Mouse (Mus musculus) forebrain, postnatal 0 days (tissue): ENCODE results near the gene Casp6. TPM values are rescaled to one million over a fixed set of nuclear protein-coding genes. Genes with fewer than 3 reads are reported as not detected.
A peak's percentile ranks its signal among the peaks of the same experiment; 100 is the strongest.

Experiments
- ATAC-seq: fragments of 200-750 bp; cut with Nextera tagmentation; 2 replicates; pipeline ENCODE4 v1.8.0; 2017; ENCODE audit warnings: mild to moderate bottlenecking, moderate library complexity
- DNase-seq: peaks from one replicate; pipeline ENCODE4 v3.0.0-alpha.2; 2015
- H3K27ac ChIP-seq: fragments of 300-500 bp; sonication (generic); 2 replicates; pipeline ENCODE4 v1.5.1; 2014; ENCODE audit warnings: low read depth, mild to moderate bottlenecking, antibody characterized with exemption, low read length, moderate library complexity, mixed read lengths
- H3K27me3 ChIP-seq: fragments of 300-500 bp; sonication (generic); 2 replicates; pipeline ENCODE4 v1.6.1; 2014; ENCODE audit warnings: mild to moderate bottlenecking, low read length, mixed read lengths; ENCODE audit not compliant: insufficient read depth
- H3K36me3 ChIP-seq: fragments of 300-500 bp; sonication (generic); 2 replicates; pipeline ENCODE4 v1.6.1; 2014; ENCODE audit warnings: mild to moderate bottlenecking, moderate library complexity; ENCODE audit not compliant: insufficient read depth
- H3K4me1 ChIP-seq: fragments of 300-500 bp; sonication (generic); 2 replicates; pipeline ENCODE4 v1.6.1; 2014; ENCODE audit warnings: antibody characterized with exemption; ENCODE audit not compliant: insufficient read depth
- H3K4me2 ChIP-seq: fragments of 300-500 bp; sonication (generic); 2 replicates; pipeline ENCODE4 v1.6.1; 2014; ENCODE audit warnings: low read depth, mild to moderate bottlenecking, moderate library complexity
- H3K4me3 ChIP-seq: fragments of 300-500 bp; sonication (generic); 2 replicates; pipeline ENCODE4 v1.5.1; 2014; ENCODE audit warnings: low read depth, low read length, mixed read lengths
- H3K9ac ChIP-seq: fragments of 300-500 bp; sonication (generic); 2 replicates; pipeline ENCODE4 v1.6.1; 2014; ENCODE audit warnings: mild to moderate bottlenecking
- H3K9me3 ChIP-seq: fragments of 300-500 bp; sonication (generic); 2 replicates; pipeline ENCODE4 v1.6.1; 2016; ENCODE audit warnings: low read length
- CTCF ChIP-seq: sonication (generic); IDR thresholded peaks from 2 replicates; pipeline ENCODE4 v1.5.1; 2016; ENCODE audit warnings: antibody characterized with exemption, control low read depth, low read depth
- WGBS: fragments of 180-500 bp; shearing (Covaris S2); extraction: QIAGEN DNeasy Blood & Tissue Kit; methylation state at CpG from one replicate; pipeline ENCODE4 v1.1.7; 2014; 5-methylcytosine and 5-hydroxymethylcytosine counted together
- polyA plus RNA-seq: library from polyadenylated mRNA; unstranded; fragments of >200 nt; fragmentation: Nextera tagmentation; extraction: Ambion mirVana; gene quantifications from 2 replicates; pipeline ENCODE4 v1.2.1, GENCODE M21; 2015
- total RNA-seq: library from RNA; depleted of rRNA; stranded (reverse); fragments of >200 nt; gene quantifications from 2 replicates; pipeline ENCODE4 v1.2.3, GENCODE M21; 2014

Gene Casp6
- total and polyA plus RNA-seq, 2 experiments from 2014 or later = 4.6 to 17.6 TPM

GRCm38 (mm10) chr3:129918434-129918833, 17.2 kb downstream of the Casp6 start:
- Histone ChIP-seq H3K9ac (no peak overlapping the region), H3K9me3 (no peaks in the 10 kb centered on the region), H3K27ac (no peak overlapping the region), H3K27me3 (no peaks in the 10 kb centered on the region), H3K4me1 (no peaks in the 10 kb centered on the region), H3K36me3 (no peaks in the 10 kb centered on the region), H3K4me3 (no peak overlapping the region), H3K4me2 (no peak overlapping the region)
- DNase-seq (peak; percentile 80), ATAC-seq (peak; percentile 91)
- peak; percentile 77 for TF ChIP-seq CTCF
- 13% methylated on average over 13 of the region's 13 CpGs for WGBS

DNA sequence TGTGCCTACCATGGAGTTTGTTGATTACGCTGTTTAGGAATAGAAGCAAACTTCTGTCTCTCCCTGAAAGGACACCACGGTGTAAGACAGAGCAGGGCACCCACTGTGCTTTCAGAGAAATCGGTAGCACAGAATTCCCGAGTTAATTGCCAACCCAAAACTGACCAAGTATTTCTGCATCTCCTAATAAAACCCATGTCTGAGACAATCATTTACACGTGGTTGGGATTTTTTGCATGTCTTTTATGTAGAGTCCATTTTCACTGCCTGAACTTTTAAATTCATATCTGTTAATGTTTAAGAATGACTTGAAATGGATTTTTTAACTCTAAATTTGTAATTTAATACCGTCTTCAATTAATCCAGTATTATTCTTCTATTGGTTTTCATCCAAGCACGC, 22.4 kb downstream of the Casp6 start:
- TF ChIP-seq CTCF = no peak
- WGBS = 95% methylated on average over 7 of the region's 7 CpGs
- no peak overlapping the region for H3K4me2 ChIP-seq

GRCm38 (mm10) chr3:129925861-129926260, 24.6 kb downstream of the Casp6 start:
- no peak overlapping the region for H3K4me3 ChIP-seq
- no peaks in the 10 kb centered on the region for H3K36me3 ChIP-seq
- DNase-seq (no peak), ATAC-seq (no peak)
- H3K27ac ChIP-seq = no peak overlapping the region
- no peak for TF ChIP-seq CTCF
- H3K4me2 ChIP-seq = no peak overlapping the region
- H3K9me3 ChIP-seq = no peaks in the 10 kb centered on the region
- no peak overlapping the region for H3K9ac ChIP-seq
- H3K4me1 ChIP-seq = no peaks in the 10 kb centered on the region
- no peaks in the 10 kb centered on the region for H3K27me3 ChIP-seq
- WGBS = 97% methylated on average over 3 of the region's 3 CpGs

More for the DNA sequence above, 22.4 kb downstream of the Casp6 start:
- H3K9me3 ChIP-seq = no peaks in the 10 kb centered on the region
- no peak overlapping the region for H3K4me3 ChIP-seq
- no peaks in the 10 kb centered on the region for H3K4me1 ChIP-seq
- ATAC-seq (no peak), DNase-seq (no peak)
- H3K27ac ChIP-seq = no peak overlapping the region
- no peaks in the 10 kb centered on the region for H3K36me3 ChIP-seq
- H3K9ac ChIP-seq = no peak overlapping the region
- no peaks in the 10 kb centered on the region for H3K27me3 ChIP-seq

DNA sequence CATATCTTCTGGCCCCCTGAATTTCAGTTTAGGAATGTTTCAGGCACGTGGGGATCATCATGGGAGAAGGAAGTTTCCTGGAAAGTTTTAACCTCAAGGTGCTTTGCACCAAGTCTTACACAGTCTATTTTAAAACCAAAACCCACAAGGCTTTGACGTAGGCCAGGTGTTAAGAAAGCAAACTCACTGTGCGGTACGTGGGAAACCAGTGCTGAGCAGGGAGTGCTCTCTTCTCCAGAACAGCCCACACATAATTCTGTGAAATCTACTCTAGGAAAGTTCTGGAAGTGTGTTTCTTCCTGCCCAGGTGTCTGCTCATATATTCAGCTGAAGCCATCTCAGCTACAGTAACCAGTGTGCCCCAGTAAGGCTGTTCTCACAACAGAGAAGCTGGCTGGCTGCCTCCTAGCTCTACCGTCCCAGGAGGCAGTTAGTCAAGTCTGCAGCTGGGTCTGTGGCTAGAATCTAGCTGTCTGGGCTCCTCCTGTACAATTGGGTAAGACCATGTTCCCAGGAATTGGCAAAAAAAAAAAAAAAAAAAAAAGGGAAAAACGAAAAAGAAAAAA, 29.1 kb downstream of the Casp6 start:
- Histone ChIP-seq H3K4me2 (no peak overlapping the region), H3K27ac (no peak overlapping the region), H3K4me1 (no peaks in the 10 kb centered on the region), H3K4me3 (no peak overlapping the region), H3K9ac (no peak overlapping the region), H3K36me3 (no peaks in the 10 kb centered on the region), H3K9me3 (no peaks in the 10 kb centered on the region), H3K27me3 (no peaks in the 10 kb centered on the region)
- TF ChIP-seq CTCF = no peak
- no peak for ATAC-seq
- 78% methylated on average over 6 of the region's 6 CpGs for WGBS
- no peak for DNase-seq

GRCm38 (mm10) chr3:129932443-129932842, 31.2 kb downstream of the Casp6 start:
- H3K4me1 ChIP-seq = no peaks in the 10 kb centered on the region
- no peak overlapping the region for H3K27ac ChIP-seq
- DNase-seq (no peak), ATAC-seq (no peak)
- 52% methylated on average over 4 of the region's 4 CpGs for WGBS
- H3K36me3 ChIP-seq = no peaks in the 10 kb centered on the region
- no peaks in the 10 kb centered on the region for H3K27me3 ChIP-seq
- no peaks in the 10 kb centered on the region for H3K9me3 ChIP-seq
- H3K4me2 ChIP-seq = no peak overlapping the region
- H3K4me3 ChIP-seq = no peak overlapping the region
- H3K9ac ChIP-seq = no peak overlapping the region
- TF ChIP-seq CTCF = peak; percentile 51

DNA sequence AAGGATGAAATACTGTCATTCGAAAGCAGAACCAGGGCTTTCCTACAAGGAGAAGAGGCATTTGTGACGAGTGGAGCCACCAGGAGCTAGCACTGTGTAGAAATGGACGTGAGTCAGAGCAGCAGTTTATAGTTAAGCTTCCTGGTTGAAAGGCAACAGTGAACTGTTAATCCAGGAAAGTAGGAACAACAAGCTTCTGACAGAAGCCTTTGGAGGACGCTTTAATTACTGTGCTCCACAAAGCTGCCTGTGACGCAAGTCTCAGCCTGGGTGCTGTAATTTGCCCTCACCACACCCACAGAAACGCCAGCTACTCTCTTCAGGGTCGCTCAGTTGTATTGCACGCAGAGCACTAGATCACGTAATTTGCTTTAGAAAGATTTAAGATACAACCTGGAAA, 35.3 kb downstream of the Casp6 start:
- Histone ChIP-seq H3K9me3 (no peaks in the 10 kb centered on the region), H3K4me1 (no peaks in the 10 kb centered on the region), H3K9ac (no peak overlapping the region), H3K4me2 (no peak overlapping the region), H3K27me3 (no peaks in the 10 kb centered on the region), H3K27ac (no peak overlapping the region), H3K36me3 (no peaks in the 10 kb centered on the region), H3K4me3 (no peak overlapping the region)
- 24% methylated on average over 9 of the region's 9 CpGs for WGBS
- TF ChIP-seq CTCF = no peak
- DNase-seq (no peak), ATAC-seq (no peak)

DNA sequence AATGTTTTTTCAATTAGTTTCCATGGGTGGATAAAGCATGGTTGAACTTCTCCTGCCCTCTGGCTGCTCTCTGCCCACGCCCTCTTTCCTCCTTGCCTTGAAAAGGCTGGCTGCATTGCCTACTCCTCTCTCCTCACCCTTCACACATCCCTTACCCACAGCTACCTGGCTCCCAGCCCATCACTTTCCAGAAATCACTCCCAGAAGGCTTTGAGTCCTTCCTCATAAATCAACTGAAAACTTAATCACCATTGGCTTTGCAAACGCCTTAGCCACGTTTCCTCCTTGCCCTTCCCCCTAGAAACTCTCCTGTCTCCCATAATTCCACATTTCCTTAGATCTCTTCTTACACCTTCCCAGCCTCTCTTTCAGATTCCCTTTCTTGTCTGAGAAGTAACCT, 36.6 kb downstream of the Casp6 start:
- no peaks in the 10 kb centered on the region for H3K9me3 ChIP-seq
- H3K36me3 ChIP-seq = no peaks in the 10 kb centered on the region
- no peak overlapping the region for H3K27ac ChIP-seq
- no peak overlapping the region for H3K9ac ChIP-seq
- H3K4me2 ChIP-seq = no peak overlapping the region
- ATAC-seq (no peak), DNase-seq (no peak)
- no peak overlapping the region for H3K4me3 ChIP-seq
- TF ChIP-seq CTCF = no peak
- H3K4me1 ChIP-seq = no peaks in the 10 kb centered on the region
- 73% methylated on average over 3 of the region's 3 CpGs for WGBS
- no peaks in the 10 kb centered on the region for H3K27me3 ChIP-seq
